In the genomic region with DNA sequence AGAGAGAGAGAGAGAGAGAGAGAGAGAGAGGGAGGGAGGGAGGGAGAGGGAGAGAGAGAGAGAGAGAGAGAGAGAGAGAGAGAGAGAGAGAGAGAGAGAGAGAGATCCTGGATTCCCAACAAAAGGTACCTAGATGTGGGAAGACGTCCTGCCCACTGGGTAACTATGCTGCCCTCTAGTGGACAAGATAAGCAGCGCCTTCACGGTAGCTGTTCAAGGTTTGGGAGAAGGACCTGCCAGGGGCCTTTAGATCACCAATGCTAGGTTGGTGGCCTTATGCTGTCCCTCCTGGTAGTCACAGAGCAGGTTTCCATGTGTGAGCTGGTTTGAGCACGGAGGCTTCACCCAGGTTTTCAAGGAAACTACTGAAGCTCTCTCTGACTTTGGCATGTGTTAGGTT, we compare ENCODE assay signal across 9 mouse cellular contexts. TPM values are rescaled to one million over a fixed set of nuclear protein-coding genes. Genes with fewer than 3 reads are reported as not detected.
DNase-seq lines count a peak whose midpoint lies in the region; ATAC-seq and TF ChIP-seq lines count a peak whose summit lies in the region.
"Had no signal": no experiment of that assay in that cellular context is flagged by ENCODE, and none has a peak within 500 bp of the region (broad histone marks: within the 10 kb centered on the region; RNA-seq: fewer than 3 reads in every experiment).

No protein-coding gene starts in this region.

- no peak for TF ChIP-seq EP300 in CH12.LX (IDR thresholded peaks at IDR 0.05; ENCODE audit: low read length)

- dilution Hi-C loops in CH12.LX (cut with MboI; ENCODE audit: extremely low pct_ligation_motif_present, extremely low pct_unique_long_range_greater_than_20kb, low sequenced_read_pairs): no loop called here

- peak; percentile 34 for TF ChIP-seq RAD21 in CH12.LX (IDR thresholded peaks at IDR 0.05; ENCODE audit: low read depth, low read length)

- no peaks in the 10 kb centered on the region for H3K4me1 ChIP-seq in CH12.LX (ENCODE audit: control insufficient read depth in 1 of 2, insufficient read depth in 2 of 2)
- no peaks in the 10 kb centered on the region for H3K4me1 ChIP-seq in bone marrow, adult 2 months (ENCODE audit: control insufficient read depth, insufficient read depth, low read length)
- H3K4me1 ChIP-seq in midbrain, postnatal 0 days (ENCODE audit: insufficient read depth, low read length): peaks cover 5% of the 10 kb centered on the region; the same call in 1 of the 2 replicates

- intact Hi-C loops in heart, postnatal 10 days (cut with DNase I): loop anchor here (2.0 to 5.0 kb wide), 2 partner anchors 27 to 471 kb away; no protein-coding TSS in a partner anchor
- intact Hi-C loops in heart, postnatal 25 days (cut with DNase I): loop anchor here (5.0 kb wide), 1 partner anchor 471 kb away; no protein-coding TSS in a partner anchor

- peak; percentile 64 to 84 for TF ChIP-seq CTCF in CH12.LX (conservative IDR thresholded peaks at IDR 0.05 in 1 of 2, IDR thresholded peaks at IDR 0.05 in 1 of 2; ENCODE audit: low read depth in 2 of 2, low read length in 2 of 2)
- peak; percentile 81 for TF ChIP-seq CTCF in bone marrow, adult 2 months (IDR thresholded peaks at IDR 0.05; ENCODE audit: control insufficient read depth, insufficient read depth, low read length)
- peak; percentile 87 for TF ChIP-seq CTCF in midbrain, postnatal 0 days (IDR thresholded peaks at IDR 0.05)

- H3K79me2 ChIP-seq in CH12.LX (replicated peaks; ENCODE audit: control insufficient read depth, extremely low read depth, insufficient read depth, poor library complexity, severe bottlenecking): no peaks in the 10 kb centered on the region

- no peak overlapping the region for H3K9ac ChIP-seq in CH12.LX (ENCODE audit: insufficient read depth, low read depth)
- no peak overlapping the region for H3K9ac ChIP-seq in midbrain, postnatal 0 days (replicated peaks; ENCODE audit: low read length, poor library complexity, severe bottlenecking)
- H3K9ac ChIP-seq: embryonic facial prominence, embryonic 12.5 days had no signal

- H3K9me3 ChIP-seq in CH12.LX (replicated peaks; ENCODE audit: low read length): no peaks in the 10 kb centered on the region
- no peaks in the 10 kb centered on the region for H3K9me3 ChIP-seq in midbrain, postnatal 0 days (ENCODE audit: low read length)
- H3K9me3 ChIP-seq: embryonic facial prominence, embryonic 12.5 days had no signal

- H3K4me2 ChIP-seq in CH12.LX (ENCODE audit: insufficient read depth, low read depth, poor library complexity, severe bottlenecking): no peak overlapping the region
- no peak overlapping the region for H3K4me2 ChIP-seq in midbrain, postnatal 0 days (ENCODE audit: low read depth, low read length, poor library complexity, severe bottlenecking)
- H3K4me2 ChIP-seq: embryonic facial prominence, embryonic 12.5 days had no signal

- in situ Hi-C loops in CH12.LX (cut with MboI; ENCODE audit: low pct_ligation_motif_present, low pct_unique_long_range_greater_than_20kb, low sequenced_read_pairs): no loop called here

- no peaks in the 10 kb centered on the region for H3K36me3 ChIP-seq in CH12.LX (replicated peaks in 1 of 2; ENCODE audit: control insufficient read depth in 1 of 2, insufficient read depth in 1 of 2, low read length in 1 of 2)
- H3K36me3 ChIP-seq in midbrain, postnatal 0 days (ENCODE audit: insufficient read depth, low read length): no peaks in the 10 kb centered on the region
- H3K36me3 ChIP-seq: embryonic facial prominence, embryonic 12.5 days had no signal

- H3K27ac ChIP-seq in CH12.LX (ENCODE audit: insufficient read depth, low read depth): no peak overlapping the region
- no peak overlapping the region for H3K27ac ChIP-seq in bone marrow, adult 2 months (ENCODE audit: control insufficient read depth, insufficient read depth, low read depth, low read length, poor library complexity)
- no peak overlapping the region for H3K27ac ChIP-seq in midbrain, postnatal 0 days (ENCODE audit: low read depth, low read length)
- H3K27ac ChIP-seq: embryonic facial prominence, embryonic 12.5 days had no signal

- peaks cover 57% of the 10 kb centered on the region for H3K27me3 ChIP-seq in CH12.LX (replicated peaks)
- peaks cover 14% of the 10 kb centered on the region for H3K27me3 ChIP-seq in midbrain, postnatal 0 days (ENCODE audit: insufficient read depth, low read length)

- peak; percentile 66 to 75 for DNase-seq in heart, postnatal 10 days
- DNase-seq in heart, postnatal 25 days (ENCODE audit: low spot score): no peak
- DNase-seq in CH12.LX (ENCODE audit: extremely low read depth): peak; percentile 51
- DNase-seq in layer of hippocampus, postnatal 25 days (ENCODE audit: extremely low spot score in 1 of 2, low spot score in 1 of 2): peak; percentile 16 to 67
- peak; percentile 65 for DNase-seq in midbrain, postnatal 0 days (ENCODE audit: low spot score)
- DNase-seq in testis, postnatal 10 days (ENCODE audit: low spot score): peak; percentile 73

- 2% methylated on average over 4 of the region's 4 CpGs for WGBS in bone marrow, adult 2 months
- 13% methylated on average over 4 of the region's 4 CpGs for WGBS in midbrain, postnatal 0 days

- no peak for TF ChIP-seq POLR2A in CH12.LX (IDR thresholded peaks at IDR 0.05; ENCODE audit: low read depth, low read length)
- no peak for TF ChIP-seq POLR2A in bone marrow, adult 2 months (IDR thresholded peaks at IDR 0.05; ENCODE audit: borderline replicate concordance, control insufficient read depth, low read depth, low read length)

- peak; percentile 64 for ATAC-seq in erythroblast, adult 5-6 weeks (replicated peaks; ENCODE audit: low FRiP score, poor library complexity, severe bottlenecking)
- ATAC-seq in midbrain, postnatal 0 days (ENCODE audit: low FRiP score): no peak

- H3K4me3 ChIP-seq in CH12.LX (replicated peaks in 1 of 3; ENCODE audit: low read depth in 2 of 3, low read length in 2 of 3, poor library complexity in 1 of 3): no peak overlapping the region
- no peak overlapping the region for H3K4me3 ChIP-seq in bone marrow, adult 2 months (replicated peaks; ENCODE audit: control insufficient read depth, low read depth, low read length)
- H3K4me3 ChIP-seq in midbrain, postnatal 0 days (ENCODE audit: low read depth, low read length): no peak overlapping the region
- H3K4me3 ChIP-seq: embryonic facial prominence, embryonic 12.5 days had no signal

TF ChIP-seq in CH12.LX, 34 proteins besides CTCF, POLR2A, EP300 and RAD21:
- TF ChIP-seq SMC3 (IDR thresholded peaks at IDR 0.05; ENCODE audit: low read depth, low read length) (peak; percentile 22), JUN (IDR thresholded peaks at IDR 0.05; ENCODE audit: insufficient read depth, low read depth, low read length) (no peak)

RNA-seq across cellular contexts. Expression of gene Ttc34, which starts 39.4 kb away (rescaled TPM):
- total RNA-seq in heart, postnatal 10 days (2021): under 1 TPM; 0.17 to 0.45 TPM
- total RNA-seq in heart, postnatal 25 days (2021): under 1 TPM in 1 of 2 experiments, not detected in 1; 0.17 TPM
- total RNA-seq in CH12.LX (2012; rRNA removed) (not detected in 2 replicates), CH12.LX (2014; rRNA removed) (not detected in 2 replicates)
- not detected in 2 replicates for polyA plus RNA-seq in CH12.LX (2012; ENCODE audit: insufficient read length, low read depth)
- not detected in 2 replicates for polyA plus RNA-seq in bone marrow, adult 2 months (2011; ENCODE audit: insufficient read depth, insufficient read length, low replicate concordance, missing spikeins)
- not detected in 2 replicates for total RNA-seq in erythroblast, adult 5-6 weeks (2015; ENCODE audit: low replicate concordance)
- not detected in 2 replicates for total RNA-seq in erythroblast, adult 5-6 weeks (2017; ENCODE audit: low replicate concordance)
- 1 to 10 TPM; 3.3 to 3.4 TPM for total RNA-seq in layer of hippocampus, postnatal 25 days (2021)
- total RNA-seq in midbrain, postnatal 0 days (2014; rRNA removed): 2.5 and 3.9 TPM in 2 replicates
- polyA plus RNA-seq in midbrain, postnatal 0 days (2015; fragmentation: Nextera tagmentation; extraction: Ambion mirVana): 2.9 and 3.3 TPM in 2 replicates
